Mouse (Mus musculus) lung, postnatal 4 days (tissue): ENCODE data around the gene Pitpnm2.

Experiments used
- DNase-seq, 2 experiments: peaks; one replicate each; pipeline ENCODE4 v3.0.0; 2021

Gene Pitpnm2

GRCm38 (mm10) chr5:124249614-124250591 lies at the start of gene Pitpnm2:
Gene Pitpnm2 (minus strand): TSS chr5:124249760.
- DNase-seq, result peak; percentile 69 to 81

GRCm38 (mm10) chr5:124299307-124299706 lies 49.7 kb upstream of the Pitpnm2 start:
- peak in 1 of 2 experiments; percentile 16 for DNase-seq

- no peak for DNase-seq
These were observed 46.9 kb upstream of the Pitpnm2 start for GRCm38 (mm10) chr5:124296475-124296874.

- no peak for DNase-seq
These were observed 44.4 kb upstream of the Pitpnm2 start for GRCm38 (mm10) chr5:124293967-124294366.

- DNase-seq, result no peak
These were observed 40.7 kb upstream of the Pitpnm2 start for GRCm38 (mm10) chr5:124290216-124290615.

- DNase-seq, result no peak
These were observed 38.2 kb upstream of the Pitpnm2 start for GRCm38 (mm10) chr5:124287616-124288247.

GRCm38 (mm10) chr5:124284330-124284729 lies 34.8 kb upstream of the Pitpnm2 start:
- DNase-seq, result peak in 1 of 2 experiments; percentile 37

- DNase-seq, result no peak
These were observed 33.3 kb upstream of the Pitpnm2 start for GRCm38 (mm10) chr5:124282854-124283253.

- no peak for DNase-seq
These were observed 20.7 kb upstream of the Pitpnm2 start for GRCm38 (mm10) chr5:124270226-124270625.

- DNase-seq, result no peak
These were observed 20.1 kb upstream of the Pitpnm2 start for GRCm38 (mm10) chr5:124269661-124270060.

GRCm38 (mm10) chr5:124267652-124268051 lies 18.1 kb upstream of the Pitpnm2 start:
- no peak for DNase-seq

GRCm38 (mm10) chr5:124266821-124267220 lies 17.3 kb upstream of the Pitpnm2 start:
- peak; percentile 21 to 48 for DNase-seq

- DNase-seq, result no peak
These were observed 13.7 kb upstream of the Pitpnm2 start for GRCm38 (mm10) chr5:124263246-124263645.

- DNase-seq, result no peak
These were observed 12.5 kb upstream of the Pitpnm2 start for GRCm38 (mm10) chr5:124262090-124262489.

GRCm38 (mm10) chr5:124259133-124259532 lies 9.6 kb upstream of the Pitpnm2 start:
- peak in 1 of 2 experiments; percentile 35 for DNase-seq

- no peak for DNase-seq
These were observed 8.5 kb upstream of the Pitpnm2 start for GRCm38 (mm10) chr5:124258026-124258425.

- DNase-seq, result no peak
These were observed 5.6 kb upstream of the Pitpnm2 start for GRCm38 (mm10) chr5:124255141-124255540.

GRCm38 (mm10) chr5:124253555-124253954 lies 4.0 kb upstream of the Pitpnm2 start:
- DNase-seq, result no peak

GRCm38 (mm10) chr5:124252580-124253320 lies 3.2 kb upstream of the Pitpnm2 start:
- no peak for DNase-seq

- DNase-seq, result no peak
These were observed 1.5 kb upstream of the Pitpnm2 start for GRCm38 (mm10) chr5:124251070-124251469.

- DNase-seq, result peak; percentile 69 to 78
These were observed 531 bp downstream of the Pitpnm2 start for GRCm38 (mm10) chr5:124248845-124249613.

GRCm38 (mm10) chr5:124247986-124248626 lies 1.5 kb downstream of the Pitpnm2 start:
- DNase-seq, result peak; percentile 39 to 46
